Mouse (Mus musculus): ENCODE results near the gene 4931414P19Rik. TPM values are rescaled to one million over a fixed set of nuclear protein-coding genes. Genes with fewer than 3 reads are reported as not detected.

4931414P19Rik gene
- total and polyA plus RNA-seq, 3 experiments, result 1.5 to 2.9 (median 2.7) TPM

DNA sequence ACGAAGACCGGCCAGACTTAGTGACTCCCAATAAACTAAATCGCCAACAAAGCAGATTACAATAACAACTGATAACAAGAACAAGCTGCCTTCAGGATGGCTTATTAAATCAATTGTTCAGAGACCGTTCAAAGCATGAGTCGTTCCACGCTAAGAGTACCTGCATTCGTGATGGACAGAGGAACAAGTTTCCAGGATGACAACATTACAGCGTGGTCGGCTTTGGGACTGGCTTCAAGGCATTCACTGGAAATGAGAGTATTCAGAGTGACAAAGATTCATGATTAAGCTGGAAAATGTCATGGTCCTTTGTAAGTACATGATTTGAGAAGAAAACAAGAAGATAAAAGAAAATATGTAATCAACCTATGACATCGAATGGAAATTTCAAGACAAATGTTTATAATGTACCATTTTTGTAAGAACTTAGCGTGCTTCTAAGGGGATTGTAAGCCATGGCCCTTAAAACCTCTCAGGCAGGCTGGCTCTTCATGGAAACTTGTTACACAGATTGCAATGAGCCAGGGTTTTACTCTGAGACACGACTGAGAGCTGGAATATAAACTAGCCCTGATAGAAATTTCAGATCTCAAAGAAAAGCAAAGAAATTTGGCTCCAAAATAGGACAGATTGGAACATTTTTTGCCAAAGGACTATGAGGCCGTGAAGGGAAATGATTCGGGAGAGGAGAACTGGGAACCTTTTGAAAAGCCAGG lies 45.1 kb downstream of the 4931414P19Rik start:
- no peaks in the 10 kb centered on the region for H3K4me1 ChIP-seq (ENCODE audit: control insufficient read depth in 1 of 2, insufficient read depth in 2 of 2)
- TF ChIP-seq POLR2AphosphoS2 (IDR thresholded peaks at IDR 0.05; ENCODE audit: low read depth, low read length) (no peak), CTCF (conservative IDR thresholded peaks at IDR 0.05 in 1 of 2, IDR thresholded peaks at IDR 0.05 in 1 of 2; ENCODE audit: low read depth in 2 of 2, low read length in 2 of 2) (no peak), SIN3A (IDR thresholded peaks at IDR 0.05; ENCODE audit: low read length) (no peak)
- H3K27me3 ChIP-seq (replicated peaks), result no peaks in the 10 kb centered on the region
- no peak overlapping the region for H3K9ac ChIP-seq (ENCODE audit: insufficient read depth, low read depth)
- H3K79me2 ChIP-seq (replicated peaks; ENCODE audit: control insufficient read depth, extremely low read depth, insufficient read depth, poor library complexity, severe bottlenecking), result no peaks in the 10 kb centered on the region
- dilution Hi-C loops (cut with MboI; ENCODE audit: extremely low pct_ligation_motif_present, extremely low pct_unique_long_range_greater_than_20kb, low sequenced_read_pairs), result no loop called here
- in situ Hi-C loops (cut with MboI; ENCODE audit: low pct_ligation_motif_present, low pct_unique_long_range_greater_than_20kb, low sequenced_read_pairs), result loop anchor here (25.0 kb wide), 1 partner anchor 498 kb away; no protein-coding TSS in a partner anchor
- no peak overlapping the region for H3K27ac ChIP-seq (ENCODE audit: insufficient read depth, low read depth)
- DNase-seq (ENCODE audit: extremely low read depth), result no peak
- no peak overlapping the region for H3K4me2 ChIP-seq (ENCODE audit: insufficient read depth, low read depth, poor library complexity, severe bottlenecking)
- no peak overlapping the region for H3K4me3 ChIP-seq (replicated peaks in 1 of 3; ENCODE audit: low read depth in 2 of 3, low read length in 2 of 3, poor library complexity in 1 of 3)
- no peaks in the 10 kb centered on the region for H3K9me3 ChIP-seq (replicated peaks; ENCODE audit: low read length)
- H3K36me3 ChIP-seq (replicated peaks in 1 of 2; ENCODE audit: control insufficient read depth in 1 of 2, insufficient read depth in 1 of 2, low read length in 1 of 2), result no peaks in the 10 kb centered on the region

DNA sequence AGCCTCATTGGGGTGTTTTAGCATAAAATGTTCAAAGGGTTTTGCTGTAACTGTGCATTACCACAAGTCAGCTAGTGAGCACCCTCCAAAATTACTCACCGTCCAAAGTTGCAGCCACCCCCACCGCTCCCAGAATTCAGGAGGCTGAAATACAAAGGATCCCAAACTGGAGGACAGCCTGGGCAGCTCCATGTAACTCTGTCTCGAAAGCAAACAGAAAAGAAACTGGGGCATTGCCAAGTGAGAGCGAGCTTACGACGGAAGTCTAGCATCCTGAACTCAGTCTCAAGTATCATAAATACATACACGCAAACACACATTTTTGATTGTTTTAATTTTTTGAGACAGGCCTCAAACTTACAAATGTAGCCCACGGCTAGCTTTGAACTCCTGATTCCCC lies 48.5 kb downstream of the 4931414P19Rik start:
- in situ Hi-C loops (cut with MboI; ENCODE audit: low pct_ligation_motif_present, low pct_unique_long_range_greater_than_20kb, low sequenced_read_pairs), result loop anchor here (25.0 kb wide), 1 partner anchor 495 kb away; no protein-coding TSS in a partner anchor
- dilution Hi-C loops (cut with MboI; ENCODE audit: extremely low pct_ligation_motif_present, extremely low pct_unique_long_range_greater_than_20kb, low sequenced_read_pairs), result no loop called here
- no peak for DNase-seq (ENCODE audit: extremely low read depth)
- H3K9me3 ChIP-seq (replicated peaks; ENCODE audit: low read length), result no peaks in the 10 kb centered on the region
- H3K27me3 ChIP-seq (replicated peaks), result no peaks in the 10 kb centered on the region
- H3K4me1 ChIP-seq (ENCODE audit: control insufficient read depth in 1 of 2, insufficient read depth in 2 of 2), result peaks cover 0 to 16% of the 10 kb centered on the region in 2 experiments; a peak in 2 of 4 replicates
- H3K4me3 ChIP-seq (replicated peaks in 1 of 3; ENCODE audit: low read depth in 2 of 3, low read length in 2 of 3, poor library complexity in 1 of 3), result no peak overlapping the region
- no peaks in the 10 kb centered on the region for H3K36me3 ChIP-seq (replicated peaks in 1 of 2; ENCODE audit: control insufficient read depth in 1 of 2, insufficient read depth in 1 of 2, low read length in 1 of 2)
- no peak for TF ChIP-seq ZMIZ1 (IDR thresholded peaks at IDR 0.05; ENCODE audit: low read depth, low read length)
- TF ChIP-seq RAD21 (IDR thresholded peaks at IDR 0.05; ENCODE audit: low read depth, low read length), result no peak
- no peak for TF ChIP-seq MAZ (IDR thresholded peaks at IDR 0.05; ENCODE audit: low read depth, low read length)
- TF ChIP-seq ETS1 (conservative IDR thresholded peaks at IDR 0.05; ENCODE audit: low read depth, low read length), result no peak
- TF ChIP-seq MAFK (IDR thresholded peaks at IDR 0.05; ENCODE audit: insufficient replicate concordance, low read length), result no peak
- no peak for TF ChIP-seq UBTF (IDR thresholded peaks at IDR 0.05; ENCODE audit: low read depth, low read length)
- TF ChIP-seq EP300 (IDR thresholded peaks at IDR 0.05; ENCODE audit: low read length), result no peak
- no peak for TF ChIP-seq RCOR1 (conservative IDR thresholded peaks at IDR 0.05; ENCODE audit: low read depth, low read length)
- no peak for TF ChIP-seq NRF1 (IDR thresholded peaks at IDR 0.05; ENCODE audit: low read depth, low read length)
- TF ChIP-seq ELF1 (IDR thresholded peaks at IDR 0.05; ENCODE audit: low read depth, low read length), result no peak
- no peak for TF ChIP-seq ZNF384 (IDR thresholded peaks at IDR 0.05; ENCODE audit: low read depth, low read length)
- TF ChIP-seq CHD1 (IDR thresholded peaks at IDR 0.05; ENCODE audit: low read depth, low read length), result no peak
- TF ChIP-seq JUND (conservative IDR thresholded peaks at IDR 0.05; ENCODE audit: low read depth, low read length), result no peak
- H3K79me2 ChIP-seq (replicated peaks; ENCODE audit: control insufficient read depth, extremely low read depth, insufficient read depth, poor library complexity, severe bottlenecking), result peaks cover 7% of the 10 kb centered on the region; the same call in 1 of the 2 replicates
- H3K9ac ChIP-seq (ENCODE audit: insufficient read depth, low read depth), result no peak overlapping the region
- H3K4me2 ChIP-seq (ENCODE audit: insufficient read depth, low read depth, poor library complexity, severe bottlenecking), result no peak overlapping the region
- no peak overlapping the region for H3K27ac ChIP-seq (ENCODE audit: insufficient read depth, low read depth)
